Mouse (Mus musculus) forebrain, embryonic 14.5 days (tissue): ENCODE data around the gene Nrip2. TPM values are rescaled to one million over a fixed set of nuclear protein-coding genes. Genes with fewer than 3 reads are reported as not detected.
A peak's percentile ranks its signal among the peaks of the same experiment; 100 is the strongest.

ENCODE experiments used
- ATAC-seq: fragments of 200-750 bp; cut with Nextera tagmentation; 2 replicates; pipeline ENCODE4 v1.8.0; 2017; ENCODE audit warnings: mild to moderate bottlenecking, moderate library complexity
- DNase-seq: peaks from one replicate; pipeline ENCODE4 v3.0.0-alpha.2; 2015; ENCODE audit warnings: low spot score
- H3K27ac ChIP-seq: fragments of 300-500 bp; sonication (generic); 2 replicates; pipeline ENCODE4 v1.5.1; 2014; ENCODE audit warnings: low read depth, mild to moderate bottlenecking, control low read depth, low read length, moderate library complexity
- H3K27me3 ChIP-seq: fragments of 300-500 bp; sonication (generic); replicated peaks from 2 replicates; pipeline ENCODE4 v1.6.1; 2014; ENCODE audit warnings: low read length, control low read depth, mixed read lengths; ENCODE audit not compliant: control insufficient read depth, insufficient read depth
- H3K36me3 ChIP-seq: fragments of 300-500 bp; sonication (generic); 2 replicates; pipeline ENCODE4 v1.6.1; 2014; ENCODE audit warnings: low read length, control low read depth; ENCODE audit not compliant: control insufficient read depth, insufficient read depth
- H3K4me1 ChIP-seq: fragments of 300-500 bp; sonication (generic); 2 replicates; pipeline ENCODE4 v1.6.1; 2014; ENCODE audit warnings: antibody characterized with exemption, low read length, control low read depth; ENCODE audit not compliant: control insufficient read depth, insufficient read depth
- H3K4me2 ChIP-seq: fragments of 300-500 bp; sonication (generic); 2 replicates; pipeline ENCODE4 v1.6.1; 2014; ENCODE audit warnings: mild to moderate bottlenecking, control low read depth, low read length
- H3K4me3 ChIP-seq: fragments of 300-500 bp; sonication (generic); 2 replicates; pipeline ENCODE4 v1.5.1; 2014; ENCODE audit warnings: low read depth, low read length, control low read depth
- H3K9ac ChIP-seq: fragments of 300-500 bp; sonication (generic); 2 replicates; pipeline ENCODE4 v1.6.1; 2014; ENCODE audit warnings: mild to moderate bottlenecking, low read length, control low read depth, moderate library complexity
- H3K9me3 ChIP-seq: fragments of 300-500 bp; sonication (generic); replicated peaks from 2 replicates; pipeline ENCODE4 v1.6.1; 2016; ENCODE audit warnings: low read length, control low read depth, mixed read lengths; ENCODE audit not compliant: control insufficient read depth
- WGBS: fragments of 180-500 bp; shearing (Covaris S2); extraction: QIAGEN DNeasy Blood & Tissue Kit; methylation state at CpG from one replicate; pipeline ENCODE4 v1.1.7; 2014; 5-methylcytosine and 5-hydroxymethylcytosine counted together
- polyA plus RNA-seq: library from polyadenylated mRNA; unstranded; fragments of >200 nt; fragmentation: Nextera tagmentation; extraction: Ambion mirVana; gene quantifications from 2 replicates; pipeline ENCODE4 v1.2.1, GENCODE M21; 2014

The Nrip2 gene
- polyA plus RNA-seq, result 4.7 TPM in 2 replicates

DNA sequence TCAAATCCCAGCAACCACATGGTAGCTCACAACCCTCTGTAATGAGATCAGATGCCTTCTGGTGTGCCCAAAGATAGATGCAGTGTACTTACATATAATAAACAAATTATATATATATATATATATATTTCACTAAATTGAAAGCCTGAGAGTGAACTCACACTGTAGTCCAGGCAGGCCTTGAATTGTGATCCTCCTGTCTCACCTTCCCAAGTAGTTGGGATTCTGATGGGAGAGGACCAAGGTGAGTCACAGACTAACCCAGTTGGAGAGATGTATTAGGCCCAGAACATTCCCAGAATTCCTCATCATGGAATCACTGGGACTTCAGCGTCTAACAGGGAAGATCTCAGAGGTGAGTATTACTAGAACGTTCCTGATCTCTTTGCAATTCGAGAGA, at the start of gene Nrip2:
Gene Nrip2, plus strand, starts transcription at position 301 of the 400 bp plus-strand sequence.
- 78% methylated on average over 3 of the region's 3 CpGs for WGBS
- Histone ChIP-seq H3K27me3 (no peaks in the 10 kb centered on the region), H3K9me3 (no peaks in the 10 kb centered on the region), H3K27ac (peak within 1 kb of the TSS; percentile 48), H3K9ac (peak within 1 kb of the TSS; percentile 50), H3K36me3 (no peaks in the 10 kb centered on the region), H3K4me1 (no peaks in the 10 kb centered on the region), H3K4me3 (peak within 1 kb of the TSS; percentile 1; the same call in 1 of the 2 replicates), H3K4me2 (peak within 1 kb of the TSS; percentile 42)
- no peak for ATAC-seq
- DNase-seq, result no peak

GRCm38 (mm10) chr6:128349711-128350110, 49.4 kb upstream of the Nrip2 start:
- peak; percentile 19 for DNase-seq
- no peak overlapping the region for H3K4me3 ChIP-seq
- H3K27ac ChIP-seq, result no peak overlapping the region
- H3K4me2 ChIP-seq, result no peak overlapping the region
- no peak overlapping the region for H3K9ac ChIP-seq
- WGBS, result 51% methylated on average over 7 of the region's 7 CpGs
- ATAC-seq, result no peak
- no peaks in the 10 kb centered on the region for H3K27me3 ChIP-seq
- peaks cover 9% of the 10 kb centered on the region; the same call in 1 of the 2 replicates for H3K4me1 ChIP-seq
- H3K36me3 ChIP-seq, result peaks cover 5% of the 10 kb centered on the region; the same call in 1 of the 2 replicates
- no peaks in the 10 kb centered on the region for H3K9me3 ChIP-seq

- no peak for ATAC-seq
- peaks cover 14% of the 10 kb centered on the region; the same call in 1 of the 2 replicates for H3K4me1 ChIP-seq
- no peaks in the 10 kb centered on the region for H3K27me3 ChIP-seq
- no peak overlapping the region; the same call in 1 of the 2 replicates for H3K9ac ChIP-seq
- H3K36me3 ChIP-seq, result peaks cover 27% of the 10 kb centered on the region
- 31% methylated on average over 3 of the region's 3 CpGs for WGBS
- H3K4me3 ChIP-seq, result peak overlapping the region; percentile 71; the same call in 1 of the 2 replicates
- peak overlapping the region; percentile 59 for H3K4me2 ChIP-seq
- H3K27ac ChIP-seq, result no peak overlapping the region
- no peaks in the 10 kb centered on the region for H3K9me3 ChIP-seq
- DNase-seq, result no peak
These were observed 45.0 kb upstream of the Nrip2 start for GRCm38 (mm10) chr6:128354140-128354539.

GRCm38 (mm10) chr6:128355201-128355681, 43.9 kb upstream of the Nrip2 start:
- Histone ChIP-seq H3K4me2 (peak overlapping the region; percentile 59), H3K36me3 (peaks cover 27% of the 10 kb centered on the region), H3K27ac (peak overlapping the region; percentile 90), H3K4me3 (peak overlapping the region; percentile 71), H3K27me3 (no peaks in the 10 kb centered on the region), H3K9ac (peak overlapping the region; percentile 84), H3K4me1 (peaks cover 14% of the 10 kb centered on the region; the same call in 1 of the 2 replicates), H3K9me3 (no peaks in the 10 kb centered on the region)
- ATAC-seq (peak; percentile 74), DNase-seq (peak; percentile 76)
- under 1% methylated on average over 28 of the region's 28 CpGs for WGBS

DNA sequence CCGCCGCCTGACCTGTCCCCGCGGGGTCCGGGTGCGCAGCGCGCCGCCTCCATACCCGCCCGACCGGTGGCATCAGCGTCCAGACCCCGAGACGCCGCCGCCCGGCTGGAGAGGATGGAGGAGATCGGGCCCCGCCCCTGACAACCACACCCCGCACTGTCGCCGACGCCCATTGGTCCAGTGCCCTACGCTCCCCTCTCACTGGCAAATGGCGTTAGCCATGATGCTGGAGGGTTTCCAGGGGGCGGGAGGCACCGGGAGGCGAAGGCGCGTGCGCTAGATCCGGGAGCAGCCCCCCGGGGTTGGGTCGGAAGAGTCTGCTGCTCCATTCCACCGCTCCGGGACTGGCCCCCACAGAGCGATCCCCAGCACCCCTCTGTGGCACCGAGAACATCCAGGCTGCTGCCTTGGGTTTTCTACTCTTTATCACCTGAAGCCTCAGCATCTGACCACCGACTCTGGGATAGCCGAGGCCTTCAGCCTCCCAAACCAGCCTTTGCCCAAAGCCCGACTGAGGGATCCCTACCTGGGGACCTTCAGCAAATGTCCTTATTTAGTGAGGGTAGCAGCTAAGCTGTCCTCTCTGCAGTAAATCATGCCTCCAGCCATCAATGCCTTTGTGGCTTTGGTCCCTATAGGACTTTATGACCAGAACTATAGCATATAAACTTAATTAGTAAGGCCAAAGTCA, 43.2 kb upstream of the Nrip2 start, which contains the start of gene Tulp3:
Gene Tulp3, minus strand, starts transcription at position 126 of the 691 bp plus-strand sequence.
- WGBS, result under 1% methylated on average over 40 of the region's 42 CpGs
- peak within 1 kb of the TSS; percentile 59 for H3K4me2 ChIP-seq
- peak; percentile 98 for DNase-seq
- H3K9me3 ChIP-seq, result no peaks in the 10 kb centered on the region
- H3K27me3 ChIP-seq, result no peaks in the 10 kb centered on the region
- H3K4me3 ChIP-seq, result peak within 1 kb of the TSS; percentile 71
- H3K36me3 ChIP-seq, result peaks cover 25% of the 10 kb centered on the region
- peaks cover 18% of the 10 kb centered on the region for H3K4me1 ChIP-seq
- H3K27ac ChIP-seq, result peak within 1 kb of the TSS; percentile 90
- peak; percentile 99 for ATAC-seq
- peak within 1 kb of the TSS; percentile 84 for H3K9ac ChIP-seq

- Histone ChIP-seq H3K27me3 (no peaks in the 10 kb centered on the region), H3K9ac (no peak overlapping the region), H3K4me1 (peaks cover 24% of the 10 kb centered on the region), H3K27ac (no peak overlapping the region), H3K9me3 (no peaks in the 10 kb centered on the region), H3K4me2 (no peak overlapping the region), H3K36me3 (peaks cover 24% of the 10 kb centered on the region), H3K4me3 (no peak overlapping the region)
- DNase-seq (peak; percentile 75), ATAC-seq (no peak)
- 8% methylated on average over 2 of the region's 2 CpGs for WGBS
These were observed 40.1 kb upstream of the Nrip2 start for GRCm38 (mm10) chr6:128358999-128359398.

DNA sequence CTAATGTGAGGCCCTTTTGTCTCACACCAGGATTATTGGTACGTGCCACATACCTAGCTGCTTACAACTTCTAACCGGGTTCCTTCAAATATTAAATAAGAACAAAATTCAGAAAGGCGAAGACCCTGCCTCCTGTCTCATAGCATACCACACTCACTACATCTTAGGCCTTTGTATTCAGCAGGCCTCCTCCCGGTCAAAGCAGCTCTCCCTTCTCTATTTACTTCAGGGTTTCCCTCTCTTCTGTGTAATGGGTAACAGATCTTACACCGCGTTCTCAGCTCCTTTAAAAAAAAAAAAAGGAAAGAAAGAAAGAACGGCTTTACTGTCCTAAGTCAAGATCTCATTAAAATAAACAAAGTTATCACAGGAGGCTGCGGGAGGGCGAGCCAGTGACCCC, 37.2 kb upstream of the Nrip2 start:
- no peaks in the 10 kb centered on the region for H3K27me3 ChIP-seq
- H3K27ac ChIP-seq, result peak overlapping the region; percentile 91
- peak overlapping the region; percentile 90 for H3K4me2 ChIP-seq
- H3K9me3 ChIP-seq, result no peaks in the 10 kb centered on the region
- peak overlapping the region; percentile 93 for H3K9ac ChIP-seq
- no peak for ATAC-seq
- 13% methylated on average over 9 of the region's 9 CpGs for WGBS
- H3K36me3 ChIP-seq, result peaks cover 37% of the 10 kb centered on the region
- peak overlapping the region; percentile 88 for H3K4me3 ChIP-seq
- peaks cover 12% of the 10 kb centered on the region for H3K4me1 ChIP-seq
- peak; percentile 14 for DNase-seq

- peak; percentile 92 for DNase-seq
- H3K9ac ChIP-seq, result peak within 1 kb of the TSS; percentile 93
- peak within 1 kb of the TSS; percentile 91 for H3K27ac ChIP-seq
- WGBS, result under 1% methylated on average over 72 of the region's 76 CpGs
- peak within 1 kb of the TSS; percentile 90 for H3K4me2 ChIP-seq
- H3K4me3 ChIP-seq, result peak within 1 kb of the TSS; percentile 88
- H3K36me3 ChIP-seq, result peaks cover 34% of the 10 kb centered on the region
- ATAC-seq, result peak; percentile 90
- no peaks in the 10 kb centered on the region for H3K9me3 ChIP-seq
- peaks cover 12% of the 10 kb centered on the region for H3K4me1 ChIP-seq
- H3K27me3 ChIP-seq, result no peaks in the 10 kb centered on the region
These were observed 36.6 kb upstream of the Nrip2 start, which contains the start of the genes Rhno1 and Foxm1 for GRCm38 (mm10) chr6:128362381-128363006. Gene Rhno1, minus strand, starts transcription at chr6:128362911. Gene Foxm1, plus strand, starts transcription at chr6:128362967.
